Mouse (Mus musculus) small intestine, adult 2 months (tissue): Measurements from ENCODE around the gene Nanos3.

Source experiments
- CTCF ChIP-seq: fragments of 200-500 bp; IDR thresholded peaks from 2 replicates; pipeline ENCODE4 v1.5.1; 2012; ENCODE audit warnings: low read depth, mild to moderate bottlenecking, control low read depth, inconsistent platforms, low read length, moderate library complexity, mixed read lengths; ENCODE audit not compliant: insufficient replicate concordance, insufficient read length; ENCODE audit errors: extremely low read depth
- POLR2A ChIP-seq: fragments of 200-500 bp; IDR thresholded peaks from 2 replicates; pipeline ENCODE4 v1.6.1; 2012; ENCODE audit warnings: low read depth, mild to moderate bottlenecking, control low read depth, inconsistent platforms, low read length, moderate library complexity

- no peak for TF ChIP-seq CTCF
- TF ChIP-seq POLR2A: no peak
These were observed 7.5 kb upstream of the Nanos3 start for GRCm38 (mm10) chr8:84192555-84192954.
